Mouse (Mus musculus): ENCODE measurements at regions not wholly inside any gene's neighbourhood (a gene's known extent, or its start where the extent isn't known, plus 50 kb on each side); places are given as distances from the start of the nearest gene placed in this dataset.
A peak's percentile ranks its signal among the peaks of the same experiment; 100 is the strongest.

DNA sequence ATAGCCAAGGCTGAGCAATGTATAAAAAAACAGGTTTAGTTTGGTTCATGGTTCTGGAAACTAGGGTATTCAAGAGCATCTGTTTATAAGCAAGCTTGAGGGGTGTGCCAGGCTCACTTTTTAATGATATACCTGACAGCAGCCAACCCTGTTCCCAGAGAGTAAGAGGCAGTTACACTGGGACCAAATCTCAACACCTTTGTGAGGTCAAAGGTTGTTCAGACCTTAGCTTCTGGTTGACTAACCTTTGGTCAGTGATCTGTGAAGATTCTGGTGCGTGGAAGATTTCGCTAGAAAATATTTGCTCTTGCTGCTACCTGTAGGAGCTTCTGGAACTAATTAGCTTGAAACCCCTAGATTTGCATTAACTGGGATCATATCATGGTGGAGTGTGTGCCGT lies 140.8 kb downstream of the Bod1 start:
- DNase-seq, result peak; percentile 40

- no peak for DNase-seq
Measured at GRCm38 (mm10) chr11:31529686-31530085, 142.0 kb downstream of the Bod1 start.

DNA sequence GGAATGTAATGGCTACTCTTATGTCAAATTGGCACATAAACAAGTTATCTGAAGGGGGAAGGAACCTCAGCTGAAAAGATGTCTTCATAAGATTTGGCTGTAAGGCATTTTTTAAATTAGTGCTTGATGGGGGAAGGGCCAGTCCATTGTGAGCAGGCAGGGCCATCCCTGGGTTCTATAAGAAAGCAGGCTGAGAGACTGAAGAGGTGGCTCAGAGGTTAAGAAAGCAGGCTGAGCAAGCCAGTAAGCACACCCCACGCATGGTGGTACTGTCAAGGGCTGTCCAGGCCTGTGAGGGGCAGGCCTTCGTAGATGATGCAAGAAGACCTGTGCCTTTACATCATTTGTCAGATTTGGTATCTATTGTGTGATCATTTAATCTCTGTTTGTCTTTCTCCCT lies 147.0 kb downstream of the Bod1 start:
- DNase-seq, result no peak

DNA sequence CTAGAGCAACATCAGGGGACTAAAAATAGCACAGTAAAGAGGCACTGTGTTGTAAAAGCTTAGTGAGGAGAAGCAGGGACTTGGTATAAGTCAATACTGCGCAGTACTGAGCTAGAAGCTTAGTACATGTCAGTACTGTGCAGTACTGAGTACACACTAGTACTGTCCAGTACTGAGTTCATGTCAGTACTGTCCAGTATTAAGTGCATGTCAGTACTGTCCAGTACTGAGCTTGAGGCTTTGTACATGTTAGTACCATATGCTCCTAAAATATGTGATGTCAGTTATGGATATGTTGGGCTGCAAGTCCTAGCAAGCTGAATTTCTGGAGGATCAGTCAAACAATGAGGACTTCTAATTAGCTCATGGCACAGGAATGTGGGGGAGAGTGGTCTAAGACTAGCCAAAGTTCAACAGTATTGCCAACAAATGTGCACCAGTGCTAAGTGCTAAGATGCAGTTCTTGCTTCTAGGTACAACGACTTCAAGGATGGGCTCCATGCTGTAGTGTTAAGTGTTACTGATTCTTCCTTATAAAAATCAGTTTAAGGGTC lies 147.5 kb downstream of the Bod1 start:
- DNase-seq, result no peak

- no peak for DNase-seq
Measured at GRCm38 (mm10) chr11:31522127-31522526, 149.6 kb downstream of the Bod1 start.

GRCm38 (mm10) chr11:31520909-31521308 lies 150.8 kb downstream of the Bod1 start:
- no peak for DNase-seq

DNA sequence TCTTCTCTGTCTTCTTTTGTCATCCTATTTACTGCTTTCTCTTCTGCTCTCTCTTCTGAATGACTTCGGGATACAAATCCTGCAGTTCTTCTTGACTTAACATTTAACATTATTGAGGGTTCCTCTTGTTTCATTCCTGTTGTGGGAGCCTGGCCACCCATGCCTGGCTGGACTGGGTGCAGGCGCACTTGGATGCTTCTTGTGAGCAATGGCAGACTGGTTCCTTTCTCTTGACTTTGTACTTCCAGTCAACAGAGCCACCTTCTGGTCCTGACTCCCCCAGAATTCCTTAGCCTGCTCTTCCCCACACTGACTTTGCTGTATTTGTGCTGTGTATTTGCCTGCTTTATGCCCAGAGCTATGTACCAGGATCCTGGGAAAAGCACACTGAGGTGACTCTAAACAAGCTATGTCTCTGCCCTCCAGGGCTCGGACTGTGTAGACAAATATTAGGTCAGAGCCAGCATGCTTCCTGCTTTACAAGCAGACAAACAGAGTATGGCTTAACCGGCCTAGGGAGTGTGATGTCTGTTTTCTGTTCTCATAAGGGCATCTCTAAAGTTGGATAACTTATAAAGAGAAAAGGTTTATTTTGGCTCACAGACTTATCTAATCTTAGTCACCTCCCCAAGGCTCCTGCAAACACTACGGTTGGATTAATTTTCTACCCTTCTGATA lies 133.5 kb upstream of the Stc2 start:
- DNase-seq, result no peak

DNA sequence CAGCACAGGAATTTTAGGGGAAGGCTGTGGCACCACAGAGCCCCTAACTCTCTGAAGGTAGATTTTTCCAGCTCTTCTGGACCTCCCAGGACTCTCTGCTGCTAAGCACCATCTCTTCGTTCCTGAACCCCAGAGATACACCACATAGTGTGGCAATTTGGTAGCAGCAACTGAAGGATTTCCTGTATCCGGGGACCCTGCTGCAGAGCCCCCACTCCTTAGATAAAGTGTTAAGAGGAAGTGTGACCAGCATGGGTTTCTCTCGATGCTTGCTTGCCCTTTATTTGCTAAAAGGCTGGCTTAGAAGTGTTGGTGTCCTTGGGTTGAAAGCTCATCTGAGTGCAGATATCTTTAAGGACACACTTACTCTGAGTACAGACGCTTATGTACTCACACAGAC lies 115.6 kb upstream of the Stc2 start:
- DNase-seq, result no peak

GRCm38 (mm10) chr11:31481057-31481340 lies 111.1 kb upstream of the Stc2 start:
- no peak for DNase-seq

GRCm38 (mm10) chr11:31480225-31481056 lies 110.6 kb upstream of the Stc2 start:
- DNase-seq, result no peak

DNA sequence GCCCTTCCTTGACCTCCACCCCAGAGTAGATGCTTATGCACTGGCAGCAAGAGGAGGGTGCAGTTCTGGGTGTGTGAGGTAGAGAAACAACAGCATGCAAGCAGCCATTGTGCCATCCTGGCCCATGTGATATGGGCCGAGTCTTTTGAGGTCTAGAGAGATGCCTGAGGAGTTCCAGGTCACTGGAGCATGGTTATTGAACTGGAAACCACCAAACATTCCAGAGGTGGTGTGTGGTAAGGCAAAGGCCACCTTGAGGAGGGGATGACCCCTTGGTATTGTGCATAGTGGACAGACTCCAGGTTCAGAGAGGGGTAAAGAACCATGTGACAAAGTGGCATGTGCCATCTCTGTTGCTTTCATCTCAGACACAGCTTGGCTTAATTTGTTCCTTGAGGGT lies 107.9 kb upstream of the Stc2 start:
- peak; percentile 52 for DNase-seq

DNA sequence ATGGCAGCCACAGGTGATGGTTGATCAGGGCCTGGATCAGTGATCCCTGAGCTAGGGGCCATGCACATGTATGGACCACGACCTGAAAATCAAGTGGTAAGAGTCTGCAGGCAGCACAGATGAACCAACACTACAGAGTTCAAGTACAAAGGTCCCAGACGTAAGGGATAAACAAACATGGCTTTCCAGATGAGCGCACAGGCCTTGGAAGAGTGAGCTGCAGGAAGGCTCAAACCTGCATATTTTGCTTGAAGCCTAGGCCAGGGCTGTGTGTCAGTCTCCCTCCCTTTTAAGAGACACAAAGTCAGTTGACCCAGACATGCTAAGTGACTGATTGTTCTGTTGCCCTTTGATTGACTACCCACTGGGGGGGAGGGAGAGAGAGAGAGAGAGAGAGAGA lies 107.2 kb upstream of the Stc2 start:
- peak; percentile 58 for DNase-seq

DNA sequence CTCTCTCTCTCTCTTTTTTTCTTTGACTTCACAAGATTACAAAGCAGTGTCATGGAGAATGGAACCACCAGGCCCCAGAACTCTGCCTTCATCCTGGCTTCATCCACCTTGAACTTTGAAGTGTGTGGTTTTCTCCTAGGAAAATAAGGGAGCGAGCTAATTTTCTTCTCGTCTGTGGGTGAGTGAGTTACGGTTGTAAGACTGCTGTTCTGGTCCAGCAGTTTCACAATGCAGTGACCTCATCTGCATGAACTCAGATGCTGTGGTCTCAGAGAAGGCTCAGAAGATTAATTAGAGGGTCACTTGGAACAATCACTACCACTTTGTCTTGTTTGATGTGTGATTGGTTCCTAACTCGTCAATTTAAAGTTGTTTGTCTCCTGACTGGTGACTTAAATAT lies 103.1 kb upstream of the Stc2 start:
- no peak for DNase-seq

- no peak for DNase-seq
Measured at GRCm38 (mm10) chr11:31470681-31471414, 101.0 kb upstream of the Stc2 start.

GRCm38 (mm10) chr11:31464844-31465243 lies 95.0 kb upstream of the Stc2 start:
- no peak for DNase-seq

- DNase-seq, result no peak
Measured at GRCm38 (mm10) chr11:31462440-31462839, 92.6 kb upstream of the Stc2 start.

DNA sequence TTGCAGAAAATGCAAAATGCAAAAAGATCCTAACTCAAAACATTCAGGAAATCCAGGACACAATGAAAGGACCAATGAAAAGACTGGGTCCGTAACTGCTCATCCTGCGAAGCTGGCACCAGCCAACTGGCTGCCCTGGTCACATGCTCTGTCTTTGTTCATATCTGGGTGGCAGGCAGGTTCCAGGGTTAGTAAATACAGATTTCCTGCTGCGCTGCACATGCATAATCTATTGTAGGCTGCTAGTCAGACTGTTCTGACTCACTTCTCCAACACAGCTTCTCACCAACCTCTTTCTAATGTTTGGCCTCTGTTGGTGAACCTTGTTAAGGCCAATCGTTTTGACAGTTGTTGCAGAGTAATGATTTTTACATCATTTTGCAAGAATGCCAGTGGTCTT lies 92.0 kb upstream of the Stc2 start:
- no peak for DNase-seq

- DNase-seq, result no peak
Measured at GRCm38 (mm10) chr11:31461348-31461747, 91.5 kb upstream of the Stc2 start.

DNA sequence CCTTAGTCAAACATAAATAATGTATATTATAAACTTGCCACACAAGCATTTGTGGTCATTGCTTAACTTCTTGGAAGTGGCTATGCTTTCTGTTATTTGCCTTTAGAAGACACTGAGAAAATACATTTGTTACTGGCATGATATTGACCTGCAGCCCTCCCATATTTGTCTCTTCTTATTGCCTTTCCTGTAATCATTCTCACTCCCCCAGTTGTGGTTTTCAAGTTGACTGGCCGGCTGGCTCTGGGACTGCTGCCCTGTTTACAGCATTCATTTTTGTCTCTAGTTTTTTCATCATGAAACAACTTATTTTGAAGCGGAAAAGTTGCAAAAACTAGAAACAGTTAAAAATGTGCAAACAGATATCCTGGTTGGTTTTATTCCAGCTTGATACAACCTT lies 57.5 kb upstream of the Stc2 start:
- DNase-seq, result no peak
